Mouse (Mus musculus) adrenal gland, postnatal 10 days (tissue): ENCODE measurements around the gene Slc25a33. TPM values are rescaled to one million over a fixed set of nuclear protein-coding genes. Genes with fewer than 3 reads are reported as not detected.
A peak's percentile ranks its signal among the peaks of the same experiment; 100 is the strongest.
"Not testable (repeated sequence)": the region's sequence is repeated elsewhere in the genome, so short reads cannot be mapped to it uniquely, and the experiment has no call there.

Experiments used
- DNase-seq: peaks from one replicate; pipeline ENCODE4 v3.0.0; 2021; ENCODE audit warnings: mixed read lengths
- total RNA-seq, 2 experiments: library from RNA; stranded (reverse); gene quantifications; 2 replicates each; pipeline ENCODE4 v1.2.3; 2021

Slc25a33 gene
- total RNA-seq, 2 experiments from 2014 or later: 24.3 to 34.0 TPM

DNA sequence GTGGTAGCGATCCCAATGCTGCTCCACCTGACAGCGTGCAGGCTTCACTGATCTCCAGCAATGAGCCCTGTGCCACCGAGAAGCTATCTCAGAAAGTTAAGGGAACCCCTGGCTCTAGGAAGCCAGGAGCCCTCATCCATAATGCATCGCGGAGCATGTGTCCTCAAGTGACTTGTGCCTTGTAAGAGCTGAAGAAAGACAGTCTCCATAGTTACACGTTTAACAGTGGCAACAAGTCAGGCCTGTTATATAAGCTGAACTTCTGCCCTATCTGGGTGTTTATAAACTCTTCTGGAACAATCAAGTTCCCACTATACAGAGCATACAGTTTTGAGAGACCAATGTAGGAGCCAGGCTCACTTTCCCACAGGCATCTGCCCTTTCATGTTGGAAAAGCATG lies 15.7 kb downstream of the Slc25a33 start:
- no peak for DNase-seq

DNA sequence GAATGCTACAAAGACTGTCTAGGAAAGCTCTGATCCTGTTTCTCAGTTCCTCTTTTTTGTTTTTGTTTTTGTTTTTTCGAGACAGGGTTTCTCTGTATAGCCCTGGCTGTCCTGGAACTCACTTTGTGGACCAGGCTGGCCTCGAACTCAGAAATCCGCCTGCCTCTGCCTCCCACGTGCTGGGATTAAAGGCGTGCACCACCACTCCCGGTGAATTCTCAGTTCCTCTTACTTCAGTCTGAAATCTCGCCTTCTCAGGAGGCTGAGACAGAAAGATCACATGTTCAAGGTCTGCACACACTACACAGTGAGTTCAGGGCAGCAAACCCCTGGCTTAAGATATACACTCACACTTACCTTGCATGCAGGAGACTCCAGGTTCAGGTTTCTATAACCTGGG lies 17.5 kb downstream of the Slc25a33 start:
- DNase-seq: not testable (repeated sequence)

DNA sequence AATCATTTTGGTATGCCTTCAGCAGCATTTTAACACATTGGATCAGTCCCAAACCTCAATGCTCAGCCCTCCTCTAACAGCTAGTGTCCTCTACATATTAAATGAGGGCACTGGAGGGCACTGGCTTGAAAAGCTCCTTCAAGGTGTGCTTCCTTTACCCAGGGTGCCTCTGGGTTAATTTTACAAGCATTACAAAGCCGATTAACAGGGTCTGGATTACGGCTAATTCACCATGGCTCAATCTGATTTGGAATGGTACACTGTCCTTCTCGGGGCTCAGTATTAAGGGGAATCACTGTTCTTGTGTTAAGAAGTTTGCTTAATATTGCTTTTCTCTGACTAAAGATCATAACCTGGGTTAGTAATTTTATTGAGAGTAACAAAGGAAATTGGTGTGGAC lies 21.2 kb downstream of the Slc25a33 start:
- no peak for DNase-seq

DNA sequence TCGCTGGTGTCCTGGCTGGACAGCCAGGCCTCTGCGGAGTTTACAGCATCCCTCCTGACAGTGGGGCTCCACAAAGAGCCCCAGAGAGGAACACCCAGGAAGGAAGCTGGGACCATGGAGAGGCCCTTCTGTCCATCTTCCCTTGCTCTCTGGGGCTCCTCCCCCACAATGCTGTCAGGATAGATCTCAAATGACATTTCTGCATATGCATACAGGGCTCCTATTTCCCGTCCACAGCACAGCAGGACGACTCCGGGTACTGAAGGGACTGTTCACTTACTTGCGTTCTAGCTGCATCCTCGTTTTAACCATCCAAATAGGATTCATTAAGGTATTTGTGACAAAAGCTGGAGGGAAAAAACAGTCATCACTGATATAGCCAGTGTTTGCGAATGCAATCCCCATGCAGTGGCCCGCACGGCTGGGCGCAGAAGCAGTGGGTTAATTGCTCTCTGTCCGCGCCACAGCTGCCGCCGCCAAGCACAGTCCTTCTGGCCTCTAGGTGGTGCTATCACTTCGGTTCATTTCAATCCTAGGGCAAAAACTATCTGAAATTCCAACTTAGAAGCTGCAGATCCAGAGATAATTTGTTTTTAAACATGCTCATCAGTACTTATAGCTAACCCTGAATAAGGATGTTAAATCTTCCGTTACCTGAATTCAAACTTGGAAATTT lies 21.8 kb downstream of the Slc25a33 start:
- DNase-seq: peak; percentile 80

DNA sequence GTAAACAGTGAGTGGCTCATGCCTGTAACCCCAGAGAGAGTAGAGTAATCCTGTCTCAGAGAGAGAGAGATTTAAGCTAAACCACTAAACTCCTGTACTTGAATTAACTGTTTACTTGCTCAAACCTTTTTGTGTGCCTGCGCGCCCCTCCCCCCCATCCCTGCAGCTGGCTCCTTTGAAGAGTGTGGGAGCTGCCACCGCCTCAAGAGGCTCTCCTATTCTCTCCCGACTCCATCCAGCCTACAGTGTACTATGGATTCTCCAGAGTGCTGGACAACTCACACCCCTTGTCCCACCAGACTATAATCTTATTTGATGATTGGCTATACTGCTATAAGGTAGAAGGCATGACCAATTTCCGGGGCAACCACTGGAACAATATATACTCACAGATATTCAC lies 23.4 kb downstream of the Slc25a33 start:
- DNase-seq: no peak

DNA sequence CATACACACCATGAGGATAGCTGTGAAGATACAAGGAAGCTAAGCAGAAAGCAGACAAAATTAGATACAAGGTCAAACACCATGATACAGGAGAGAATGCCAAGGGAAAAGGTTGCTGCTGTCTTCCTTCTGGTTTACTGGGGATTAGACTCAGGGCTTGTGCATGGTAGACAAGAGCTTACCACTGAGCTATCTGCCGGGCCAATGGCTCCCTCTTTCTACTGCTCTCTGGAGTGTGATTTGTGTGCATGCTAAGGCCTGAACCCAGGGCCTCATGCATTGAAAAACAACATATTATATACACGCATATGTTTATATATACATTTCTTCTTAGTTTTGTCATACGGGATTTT lies 24.4 kb downstream of the Slc25a33 start:
- not testable (repeated sequence) for DNase-seq

DNA sequence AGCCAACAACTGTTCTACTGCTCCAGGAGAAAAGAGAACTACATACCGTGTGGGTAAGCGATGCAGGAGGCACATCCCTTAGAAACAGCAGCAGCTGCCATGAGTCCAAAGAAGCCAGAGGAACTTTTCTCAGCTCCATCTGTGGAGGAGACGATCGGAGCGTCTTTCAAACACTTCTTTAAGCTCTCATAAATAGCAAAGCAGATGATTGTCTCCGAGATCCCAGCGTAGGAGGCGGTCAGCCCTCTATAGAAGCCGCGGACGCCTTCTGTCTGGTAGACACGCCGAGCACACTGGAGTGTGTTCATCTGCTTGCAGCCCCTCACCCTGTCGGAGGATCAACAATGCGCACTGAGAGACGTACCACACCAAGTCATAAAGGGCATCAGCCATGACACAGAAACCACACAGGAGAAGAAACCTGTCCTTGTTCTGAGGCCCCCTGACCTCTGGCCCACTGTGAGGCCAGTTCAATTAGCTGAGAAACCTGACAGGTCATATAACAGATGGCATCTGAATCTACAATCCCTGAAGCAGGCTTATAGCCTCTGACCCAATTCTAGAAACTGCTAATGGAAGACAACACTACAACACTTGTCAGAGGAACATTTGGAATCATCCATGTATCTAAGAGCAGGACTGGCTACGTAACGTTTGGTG lies 24.9 kb downstream of the Slc25a33 start:
- DNase-seq: no peak

DNA sequence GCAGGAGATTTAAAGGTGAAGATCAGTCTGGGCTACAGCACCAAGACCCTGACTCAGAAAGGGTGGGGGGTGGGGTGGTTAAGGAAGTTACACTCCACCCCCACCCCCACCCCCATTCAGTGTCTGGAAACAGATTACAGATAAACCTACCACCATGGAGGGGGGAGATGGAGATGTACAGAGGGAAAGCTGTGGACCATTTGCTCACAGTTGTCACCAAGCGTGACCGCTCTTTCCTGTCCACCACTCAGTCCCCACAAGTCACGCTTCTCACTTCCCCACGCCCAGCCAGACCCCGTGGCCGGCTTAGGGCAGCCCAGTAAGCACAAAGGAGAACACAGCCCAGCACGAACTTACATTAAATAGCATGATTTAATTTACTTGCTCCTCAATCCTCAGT lies 30.0 kb downstream of the Slc25a33 start:
- DNase-seq: no peak

DNA sequence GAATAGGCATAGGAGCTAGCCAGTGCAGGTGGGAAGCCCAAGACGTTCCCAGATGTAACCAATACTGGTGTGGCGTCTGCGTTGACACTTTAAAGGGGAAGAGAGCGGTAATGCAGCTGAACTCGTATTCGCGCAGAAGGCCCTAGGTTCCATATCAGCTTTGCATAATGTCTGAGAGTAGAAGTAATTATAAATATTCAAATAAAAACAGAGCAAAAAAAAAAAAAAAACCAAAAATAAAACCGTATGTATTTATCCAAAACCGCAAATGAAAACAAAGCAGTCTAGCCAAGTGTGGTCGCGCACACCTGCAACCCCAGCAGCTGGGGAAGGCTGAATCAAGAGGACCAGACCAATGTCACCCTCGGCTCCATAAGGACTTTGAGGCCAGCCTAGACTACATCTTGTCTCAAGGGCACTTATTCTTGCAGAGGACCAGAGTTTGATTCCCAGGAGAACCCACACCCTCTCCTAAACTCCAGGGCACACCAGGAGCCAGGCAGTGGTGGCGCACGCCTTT lies 32.0 kb downstream of the Slc25a33 start:
- DNase-seq: no peak

DNA sequence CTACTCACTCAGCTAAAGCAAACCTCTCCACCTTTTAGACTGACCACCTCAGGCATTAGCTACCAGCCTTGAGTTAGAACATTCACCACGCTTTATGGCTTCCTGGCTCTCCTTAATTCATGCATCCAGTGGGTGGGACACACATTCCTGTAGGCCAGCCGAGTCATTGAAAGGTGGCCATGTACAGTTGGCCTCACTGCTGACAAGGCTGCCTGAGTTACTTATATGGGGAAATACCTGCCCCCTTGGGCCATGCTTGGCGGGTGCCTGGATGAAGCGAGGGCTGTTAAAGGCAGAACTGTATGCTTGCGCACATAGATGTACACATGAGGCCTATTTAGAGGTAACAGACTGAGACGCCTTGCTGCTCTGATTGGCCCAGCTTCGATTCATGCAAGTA lies 33.8 kb downstream of the Slc25a33 start:
- no peak for DNase-seq

DNA sequence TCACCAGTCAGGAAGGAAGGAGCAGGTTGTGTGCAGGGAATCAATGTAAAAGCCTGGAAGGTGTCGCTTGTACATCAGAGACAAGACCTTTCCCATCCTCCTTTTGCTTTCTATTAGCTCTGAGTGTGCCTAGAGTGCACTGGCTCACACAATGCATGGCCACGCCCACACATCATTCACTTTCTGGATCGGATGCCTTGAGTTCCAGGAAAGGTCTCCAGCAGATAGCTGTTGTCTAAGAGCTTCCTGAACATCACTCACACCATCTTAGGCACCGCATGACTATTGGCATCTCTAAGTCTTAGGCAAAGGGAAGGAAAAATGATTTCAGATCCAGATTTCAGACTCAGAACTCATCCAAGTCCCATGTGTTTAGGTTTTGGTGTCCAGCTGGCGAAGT lies 34.6 kb downstream of the Slc25a33 start:
- DNase-seq: no peak

DNA sequence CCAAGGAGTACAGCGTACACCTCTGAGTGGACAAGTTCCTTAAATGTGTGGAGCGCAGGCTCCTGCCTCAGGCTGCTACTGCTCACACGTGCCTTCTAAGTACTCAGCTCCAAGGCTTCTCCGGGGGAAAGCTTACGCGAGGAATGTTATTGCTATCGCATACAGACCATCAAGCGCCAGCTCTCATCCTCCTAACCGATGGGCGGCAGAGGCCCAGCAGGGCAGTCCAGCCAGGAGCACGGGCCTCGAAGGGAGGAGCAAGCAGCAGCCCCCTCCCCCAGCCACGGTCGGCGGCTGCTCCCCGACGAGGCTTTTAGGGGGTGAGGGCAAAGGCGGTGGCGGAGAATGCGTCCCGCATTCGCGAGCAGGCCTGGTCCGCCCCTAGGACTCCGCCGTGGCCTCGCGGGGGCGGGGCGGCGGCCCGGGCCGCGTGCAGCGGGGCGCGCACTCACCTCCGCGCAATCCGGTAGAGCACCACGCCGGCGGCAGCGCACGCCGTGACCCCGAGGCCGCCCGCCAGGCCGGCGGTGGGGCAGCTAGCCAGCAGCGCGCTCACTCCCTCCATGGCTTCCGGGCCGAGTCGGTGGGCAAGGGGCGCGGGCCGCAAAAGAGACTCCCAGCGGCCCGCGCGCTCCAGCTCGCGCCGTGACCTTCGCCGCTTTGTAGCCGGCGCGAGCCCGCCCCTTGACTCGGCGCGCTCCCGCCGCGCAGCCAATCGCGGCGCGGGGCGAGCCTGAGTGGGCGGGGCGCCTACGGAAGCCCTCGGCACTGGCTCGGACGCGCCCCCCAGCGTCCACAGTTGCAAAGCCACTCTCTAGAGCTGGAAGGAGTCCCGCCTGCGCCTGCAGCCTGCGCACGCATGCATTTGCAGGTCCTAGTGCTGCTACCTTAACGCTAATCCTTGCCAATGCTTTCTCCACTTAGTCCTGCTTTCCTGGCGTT lies 36.4 kb downstream of the Slc25a33 start, which contains the start of gene Tmem201:
Gene Tmem201, minus strand, starts transcription at position 662 of the 942 bp plus-strand sequence.
- peak; percentile 97 for DNase-seq

DNA sequence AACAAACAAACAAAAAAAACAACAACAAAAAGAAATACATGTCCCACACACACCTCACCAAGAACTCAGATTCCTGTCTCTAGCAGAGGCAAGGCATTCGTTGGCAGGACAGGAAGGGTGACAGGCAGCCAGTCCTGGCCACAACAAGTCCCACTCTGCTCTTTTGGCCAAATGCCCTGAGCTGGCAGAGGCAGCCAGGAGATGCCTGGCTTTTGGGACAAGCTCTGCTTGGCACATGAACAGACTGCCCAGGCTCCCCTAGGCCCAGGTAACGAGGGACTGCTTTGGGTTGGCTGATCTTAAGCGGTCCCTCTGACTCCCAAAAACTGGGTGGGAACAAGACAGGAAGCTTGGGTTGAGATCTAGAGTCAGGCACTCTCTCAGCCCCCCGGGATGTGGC lies 37.5 kb downstream of the Slc25a33 start:
- peak; percentile 84 for DNase-seq

DNA sequence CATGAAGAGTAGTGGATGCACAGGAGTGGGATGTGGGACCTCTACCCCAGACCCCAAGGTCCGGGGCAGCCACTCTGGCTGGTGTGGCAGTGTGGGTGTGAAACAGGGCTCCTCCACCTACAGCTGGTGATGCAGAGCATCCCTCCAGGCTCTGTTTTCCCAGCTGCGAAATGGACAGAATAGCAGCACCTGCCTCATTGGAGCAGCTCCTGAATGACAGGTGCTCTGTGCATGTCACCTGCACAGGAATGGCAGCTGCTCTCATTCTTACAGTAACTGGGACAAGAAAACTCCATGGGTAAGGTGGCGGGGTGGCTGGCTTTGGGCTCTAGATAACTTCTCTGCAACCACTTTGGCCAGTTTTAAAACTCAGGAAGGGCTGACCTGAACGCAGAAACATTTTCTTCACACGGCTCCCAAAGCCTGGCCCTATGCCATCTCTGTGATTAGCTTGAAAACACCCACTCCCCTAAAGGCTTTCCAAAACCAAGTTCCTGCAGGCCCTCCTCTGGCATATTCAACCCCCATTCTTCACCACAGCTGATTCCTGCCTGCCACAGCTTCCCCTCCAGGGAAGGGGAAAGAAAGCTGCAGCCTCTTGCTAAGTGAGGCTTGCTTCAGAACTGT lies 38.3 kb downstream of the Slc25a33 start:
- DNase-seq: no peak

DNA sequence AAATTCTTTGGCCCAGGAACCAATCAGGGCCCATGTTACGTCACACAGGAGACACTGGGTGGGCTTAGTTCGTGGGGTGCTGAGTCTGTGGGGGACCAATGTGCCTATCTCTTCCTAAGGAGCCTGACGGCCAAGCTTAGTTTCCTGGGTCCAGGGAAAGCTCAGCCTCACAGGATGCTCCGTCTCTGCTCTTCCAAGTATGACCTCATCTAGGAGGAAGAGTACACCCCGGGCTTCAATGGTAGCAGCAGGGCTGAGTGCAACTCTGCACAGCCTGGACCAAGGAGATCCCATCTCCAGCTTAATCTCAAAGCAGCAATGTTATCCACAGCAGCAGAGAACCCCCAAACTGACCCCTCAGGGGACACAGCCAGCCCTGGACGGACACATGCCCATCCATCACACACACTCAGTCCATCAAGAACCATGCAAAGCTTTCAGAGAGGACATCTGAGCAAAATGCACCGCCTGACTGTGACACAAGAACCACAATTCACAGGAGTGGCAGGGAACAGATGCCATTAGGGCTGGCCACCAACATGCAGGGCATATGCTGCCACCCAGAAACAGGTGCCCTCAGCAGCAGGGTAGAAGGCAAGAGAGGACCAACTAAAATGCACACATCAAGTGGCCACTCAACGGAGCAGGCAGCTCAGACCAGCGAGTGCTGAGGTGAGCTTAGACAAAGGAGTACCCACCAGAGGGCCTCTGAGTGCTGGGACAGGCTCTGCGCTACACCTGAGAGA lies 39.2 kb downstream of the Slc25a33 start:
- DNase-seq: no peak

DNA sequence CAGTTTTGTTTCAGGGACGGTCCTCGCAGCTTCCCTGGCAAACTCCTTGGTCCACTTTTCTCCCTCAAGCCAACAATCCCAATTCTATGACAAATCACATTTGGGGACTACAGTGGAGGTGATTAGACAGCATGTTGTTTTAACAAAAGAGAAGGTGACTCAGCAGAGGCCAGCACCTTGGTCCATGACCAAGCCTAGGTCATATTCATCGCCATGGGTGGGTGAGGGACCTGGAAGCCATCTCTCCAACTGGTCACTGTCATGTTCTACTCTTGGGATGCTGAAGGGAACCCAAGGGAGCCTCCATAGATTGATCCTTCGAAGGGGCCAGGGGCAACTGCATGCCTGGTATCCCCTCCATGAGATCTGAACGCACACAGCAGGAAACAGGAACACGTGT lies 39.8 kb downstream of the Slc25a33 start:
- no peak for DNase-seq

DNA sequence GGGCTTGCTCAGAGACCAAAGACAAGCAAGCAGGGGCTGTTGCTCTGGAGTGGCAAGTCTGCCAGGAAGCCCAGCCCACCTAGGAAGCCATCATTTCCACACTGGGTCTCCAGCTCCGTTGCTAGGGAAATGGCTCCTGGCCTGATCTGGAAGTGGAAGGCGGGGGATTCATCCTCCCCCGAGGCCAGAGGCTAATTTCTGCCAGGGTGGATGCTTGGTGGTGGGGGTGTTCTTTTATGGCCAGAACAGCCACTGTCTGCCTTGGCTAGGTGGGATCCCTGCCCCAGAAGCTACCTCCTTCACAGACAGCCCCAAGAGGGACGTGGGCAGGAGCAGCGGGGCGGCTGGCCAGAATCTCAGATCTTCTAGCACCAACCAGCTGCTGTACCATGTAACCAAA lies 40.3 kb downstream of the Slc25a33 start:
- no peak for DNase-seq

DNA sequence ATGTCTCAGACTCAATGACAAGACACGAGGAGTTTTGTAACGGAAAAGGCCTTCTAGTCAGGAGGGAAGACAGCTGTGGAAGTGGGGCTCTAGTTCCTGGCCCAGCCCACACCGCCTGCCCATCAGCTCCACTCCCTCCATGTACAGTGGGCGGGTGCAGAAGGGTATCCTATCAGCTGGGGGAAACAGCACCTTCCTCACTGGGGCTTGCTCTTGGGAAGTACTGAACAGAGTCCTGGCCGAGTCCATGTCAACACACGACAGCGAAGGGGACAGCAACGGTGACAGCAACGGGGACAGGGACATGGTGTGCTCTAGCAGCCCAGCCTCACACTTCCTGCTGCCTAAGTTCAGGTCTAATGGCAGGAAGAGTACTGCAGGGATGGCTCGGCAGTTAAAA lies 41.3 kb downstream of the Slc25a33 start:
- no peak for DNase-seq

DNA sequence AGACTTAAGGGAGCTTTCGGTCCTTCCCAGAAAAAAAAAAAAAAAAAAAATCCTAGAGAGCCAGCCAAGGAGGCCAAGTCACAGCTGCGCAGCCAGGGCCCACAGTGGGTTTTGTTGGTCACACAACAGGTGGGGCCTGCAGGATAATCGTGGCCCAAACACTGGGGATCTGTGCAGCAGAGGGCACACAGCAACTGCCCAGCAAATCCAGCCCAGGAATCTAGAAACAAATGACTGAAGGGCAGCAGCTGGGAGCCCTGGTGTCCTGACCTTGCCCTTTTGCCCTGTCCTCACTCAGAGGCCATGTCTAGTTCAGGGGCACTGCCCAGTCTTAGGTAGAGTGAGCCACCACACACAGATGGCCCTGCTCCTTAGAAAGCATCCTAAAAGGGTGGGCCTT lies 41.8 kb downstream of the Slc25a33 start:
- DNase-seq: no peak

DNA sequence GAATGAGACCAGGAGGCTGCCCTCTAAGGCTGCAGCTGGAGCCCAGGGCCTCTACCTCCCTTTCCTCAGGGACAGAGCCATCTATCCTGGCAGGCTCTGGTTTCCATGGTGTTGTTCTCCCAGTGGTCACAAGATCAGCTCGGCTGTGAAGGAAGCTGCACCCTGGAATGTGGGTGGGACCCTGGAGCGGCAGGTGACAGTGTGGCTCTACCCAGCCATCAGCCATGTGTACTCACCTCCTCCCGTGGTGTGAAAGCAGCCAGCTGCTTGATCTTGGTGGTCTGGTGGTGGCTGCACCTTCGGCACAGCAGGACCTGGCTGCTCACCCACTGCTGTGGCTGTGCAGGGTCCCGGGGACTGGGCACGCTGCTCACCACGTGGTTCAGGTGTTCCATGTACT lies 43.2 kb downstream of the Slc25a33 start:
- DNase-seq: no peak

DNA sequence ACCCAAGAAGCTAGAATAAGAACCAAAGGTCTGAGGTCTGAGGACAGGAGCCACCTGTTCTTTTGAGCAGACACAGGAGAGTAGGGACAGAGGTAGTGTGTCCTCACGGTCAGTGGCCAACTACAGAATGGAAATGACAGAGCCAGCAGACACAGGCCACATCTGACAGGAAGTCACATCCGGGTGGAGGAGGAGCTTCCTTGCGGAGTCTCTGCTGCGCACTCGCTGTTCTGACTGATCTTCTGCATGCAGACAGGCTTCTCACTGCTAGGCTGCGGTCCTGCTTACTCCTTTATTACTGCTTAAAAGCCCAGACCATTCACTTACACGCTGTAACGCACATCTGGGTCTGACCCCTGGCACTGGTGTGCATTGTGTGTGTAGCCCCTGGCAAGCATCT lies 45.3 kb downstream of the Slc25a33 start:
- no peak for DNase-seq

DNA sequence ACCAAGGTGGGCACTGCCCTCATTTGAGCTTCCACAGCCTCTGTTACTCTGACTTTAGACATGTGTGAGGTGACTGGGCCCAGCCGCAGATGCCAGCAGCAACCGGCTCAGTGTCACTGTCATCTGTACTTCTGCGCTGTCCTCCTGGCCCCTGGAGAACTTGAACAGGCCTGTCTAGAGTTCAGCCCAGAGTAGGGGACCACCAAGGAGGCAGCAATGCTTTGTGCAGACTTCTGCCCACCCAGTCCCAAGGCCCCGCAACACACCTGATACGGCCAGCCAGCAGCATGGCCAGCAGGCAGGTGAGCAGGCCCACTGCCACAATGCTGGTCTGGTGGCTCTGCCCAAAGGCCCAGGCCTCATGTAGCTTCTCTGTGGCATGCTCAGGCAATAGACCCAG lies 46.4 kb downstream of the Slc25a33 start:
- DNase-seq: no peak
